Mouse (Mus musculus) MEL (cell line): ENCODE results near the gene Fmo6. TPM values are rescaled to one million over a fixed set of nuclear protein-coding genes. Genes with fewer than 3 reads are reported as not detected.

ENCODE experiments used
- DNase-seq: peaks from one replicate; pipeline ENCODE4 v3.0.0; 2011; ENCODE audit warnings: low read depth, low spot score
- H3K27ac ChIP-seq: 2 replicates; pipeline ENCODE4 v1.5.1; 2012; ENCODE audit warnings: low read depth, mild to moderate bottlenecking, control low read depth, low read length, moderate library complexity; ENCODE audit not compliant: control insufficient read depth
- H3K27me3 ChIP-seq, 2 experiments: fragments of 150-350 bp in 1 of 2; sonication (generic) in 1 of 2; 2 replicates each; pipeline ENCODE4 v1.6.1; 2012; ENCODE audit warnings: low read length in 2 of 2, mild to moderate bottlenecking in 2 of 2, improper control_type of control experiment in 1 of 2, moderate library complexity in 1 of 2; ENCODE audit not compliant: insufficient read depth in 2 of 2, control insufficient read depth in 1 of 2
- H3K36me3 ChIP-seq, 2 experiments: 2 replicates each; pipeline ENCODE4 v1.6.1; 2012 to 2014; ENCODE audit warnings: low read length in 2 of 2, improper control_type of control experiment in 1 of 2, inconsistent platforms in 1 of 2, mild to moderate bottlenecking in 1 of 2; ENCODE audit not compliant: insufficient read depth in 2 of 2, control insufficient read depth in 1 of 2
- H3K4me1 ChIP-seq, 2 experiments: fragments of 150-350 bp in 1 of 2; sonication (generic) in 1 of 2; 2 replicates each; pipeline ENCODE4 v1.6.1; 2012; ENCODE audit warnings: low read length in 2 of 2, improper control_type of control experiment in 1 of 2, mild to moderate bottlenecking in 1 of 2; ENCODE audit not compliant: insufficient read depth in 2 of 2, control insufficient read depth in 1 of 2
- H3K4me3 ChIP-seq, 2 experiments: fragments of 150-350 bp in 1 of 2; sonication (generic) in 1 of 2; 2 replicates each; pipeline ENCODE4 v1.5.1; 2012; ENCODE audit warnings: low read depth in 2 of 2, low read length in 2 of 2, mild to moderate bottlenecking in 2 of 2, moderate library complexity in 2 of 2, control low read depth in 1 of 2, improper control_type of control experiment in 1 of 2; ENCODE audit not compliant: control insufficient read depth in 1 of 2, insufficient read depth in 1 of 2
- H3K79me2 ChIP-seq: 2 replicates; pipeline ENCODE4 v1.6.1; 2012; ENCODE audit warnings: mild to moderate bottlenecking, low read length, moderate library complexity; ENCODE audit not compliant: control insufficient read depth, poor library complexity, insufficient read depth
- H3K9ac ChIP-seq: 2 replicates; pipeline ENCODE4 v1.6.1; 2012; ENCODE audit warnings: low read depth, mild to moderate bottlenecking, control low read depth, low read length, moderate library complexity; ENCODE audit not compliant: control insufficient read depth, poor library complexity, severe bottlenecking
- H3K9me3 ChIP-seq: fragments of 150-350 bp; sonication (generic); replicated peaks from 2 replicates; pipeline ENCODE4 v1.6.1; 2012; ENCODE audit warnings: mild to moderate bottlenecking, low read length, improper control_type of control experiment, moderate library complexity; ENCODE audit not compliant: insufficient read depth
- BHLHE40 ChIP-seq: IDR thresholded peaks from 2 replicates; pipeline ENCODE4 v1.6.1; 2012; ENCODE audit warnings: low read depth, mild to moderate bottlenecking, inconsistent platforms, low read length, improper control_type of control experiment, borderline replicate concordance
- CHD1 ChIP-seq: IDR thresholded peaks from 2 replicates; pipeline ENCODE4 v1.6.1; 2012; ENCODE audit warnings: low read depth, mild to moderate bottlenecking, inconsistent platforms, low read length, improper control_type of control experiment
- E2F4 ChIP-seq: IDR thresholded peaks from 2 replicates; pipeline ENCODE4 v1.6.1; 2011; ENCODE audit warnings: low read depth, low read length, improper control_type of control experiment, borderline replicate concordance
- ELF1 ChIP-seq: IDR thresholded peaks from 2 replicates; pipeline ENCODE4 v1.6.1; 2014; ENCODE audit warnings: low read depth, mild to moderate bottlenecking, inconsistent platforms, low read length, improper control_type of control experiment, moderate library complexity
- EP300 ChIP-seq, 2 experiments: IDR thresholded peaks; 2 replicates each; pipeline ENCODE4 v1.6.1; 2011; ENCODE audit warnings: improper control_type of control experiment in 2 of 2, low read length in 2 of 2, low read depth in 1 of 2, mild to moderate bottlenecking in 1 of 2
- GABPA ChIP-seq: IDR thresholded peaks from 2 replicates; pipeline ENCODE4 v1.6.1; 2012; ENCODE audit warnings: low read depth, mild to moderate bottlenecking, inconsistent platforms, low read length, improper control_type of control experiment, moderate library complexity
- GATA1 ChIP-seq: IDR thresholded peaks from 2 replicates; pipeline ENCODE4 v1.6.1; 2011; ENCODE audit warnings: low read depth, low read length, improper control_type of control experiment
- JUND ChIP-seq: IDR thresholded peaks from 2 replicates; pipeline ENCODE4 v1.6.1; 2011; ENCODE audit warnings: low read depth, mild to moderate bottlenecking, improper control_type of control experiment, low read length
- MAFK ChIP-seq: IDR thresholded peaks from 2 replicates; pipeline ENCODE4 v1.6.1; 2011; ENCODE audit warnings: low read depth, mild to moderate bottlenecking, low read length, improper control_type of control experiment, borderline replicate concordance
- MAX ChIP-seq: IDR thresholded peaks from 2 replicates; pipeline ENCODE4 v1.6.1; 2011; ENCODE audit warnings: low read length, improper control_type of control experiment
- MAZ ChIP-seq: IDR thresholded peaks from 2 replicates; pipeline ENCODE4 v1.6.1; 2012; ENCODE audit warnings: low read depth, mild to moderate bottlenecking, inconsistent platforms, low read length, improper control_type of control experiment
- MEF2A ChIP-seq: IDR thresholded peaks from 2 replicates; pipeline ENCODE4 v1.6.1; 2014; ENCODE audit warnings: low read depth, mild to moderate bottlenecking, inconsistent platforms, low read length, improper control_type of control experiment; ENCODE audit not compliant: poor library complexity, insufficient replicate concordance, severe bottlenecking; ENCODE audit errors: extremely low read depth
- MXI1 ChIP-seq: IDR thresholded peaks from 2 replicates; pipeline ENCODE4 v1.6.1; 2011; ENCODE audit warnings: mild to moderate bottlenecking, low read depth, low read length, improper control_type of control experiment
- MYC ChIP-seq: IDR thresholded peaks from 2 replicates; pipeline ENCODE4 v1.6.1; 2011; ENCODE audit warnings: low read depth, mild to moderate bottlenecking, low read length, improper control_type of control experiment, moderate library complexity
- NELFE ChIP-seq: IDR thresholded peaks from 2 replicates; pipeline ENCODE4 v1.6.1; 2011; ENCODE audit warnings: low read depth, low read length, improper control_type of control experiment
- NRF1 ChIP-seq: IDR thresholded peaks from 2 replicates; pipeline ENCODE4 v1.6.1; 2014; ENCODE audit warnings: low read depth, mild to moderate bottlenecking, inconsistent platforms, low read length, improper control_type of control experiment, moderate library complexity; ENCODE audit not compliant: poor library complexity, insufficient read depth, severe bottlenecking
- POLR2A ChIP-seq, 2 experiments: IDR thresholded peaks; 2 replicates each; pipeline ENCODE4 v1.6.1; 2011 to 2012; ENCODE audit warnings: low read length in 2 of 2, mild to moderate bottlenecking in 2 of 2, control low read depth in 1 of 2, improper control_type of control experiment in 1 of 2, low read depth in 1 of 2, moderate library complexity in 1 of 2; ENCODE audit not compliant: control insufficient read depth in 1 of 2, insufficient read depth in 1 of 2, poor library complexity in 1 of 2
- POLR2AphosphoS2 ChIP-seq: IDR thresholded peaks from 2 replicates; pipeline ENCODE4 v1.6.1; 2011; ENCODE audit warnings: low read length, improper control_type of control experiment
- POLR2AphosphoS5 ChIP-seq: IDR thresholded peaks from 2 replicates; pipeline ENCODE4 v1.6.1; 2012; ENCODE audit warnings: low read depth, borderline replicate concordance, mild to moderate bottlenecking, inconsistent platforms, low read length, moderate library complexity, mixed read lengths
- RAD21 ChIP-seq: IDR thresholded peaks from 2 replicates; pipeline ENCODE4 v1.6.1; 2011; ENCODE audit warnings: mild to moderate bottlenecking, low read depth, low read length, improper control_type of control experiment
- SMC3 ChIP-seq: IDR thresholded peaks from 2 replicates; pipeline ENCODE4 v1.6.1; 2011; ENCODE audit warnings: low read depth, low read length, improper control_type of control experiment
- TBP ChIP-seq: IDR thresholded peaks from 2 replicates; pipeline ENCODE4 v1.8.0; 2011; ENCODE audit warnings: low read depth, low read length, improper control_type of control experiment
- USF1 ChIP-seq: IDR thresholded peaks from 2 replicates; pipeline ENCODE4 v1.6.1; 2014; ENCODE audit warnings: low read depth, mild to moderate bottlenecking, inconsistent platforms, low read length, improper control_type of control experiment, moderate library complexity
- USF2 ChIP-seq, 2 experiments: IDR thresholded peaks; 2 replicates each; pipeline ENCODE4 v1.6.1; 2011 to 2012; ENCODE audit warnings: improper control_type of control experiment in 2 of 2, low read length in 2 of 2, borderline replicate concordance in 1 of 2, inconsistent platforms in 1 of 2, low read depth in 1 of 2, mild to moderate bottlenecking in 1 of 2; ENCODE audit not compliant: insufficient read depth in 1 of 2
- ZNF384 ChIP-seq: IDR thresholded peaks from 2 replicates; pipeline ENCODE4 v1.6.1; 2012; ENCODE audit warnings: low read depth, mild to moderate bottlenecking, inconsistent platforms, low read length, improper control_type of control experiment
- polyA plus RNA-seq, 2 experiments: library from polyadenylated mRNA; stranded (reverse) in 1 of 2; unstranded in 1 of 2; fragments of >175 nt in 1 of 2; fragments of >200 nt in 1 of 2; gene quantifications; 2 replicates each; pipeline versions ENCODE4 v1.2.1 to v1.2.4; 2012; ENCODE audit warnings: low replicate concordance in 2 of 2, low read depth in 1 of 2; ENCODE audit not compliant: insufficient read length in 2 of 2, insufficient read depth in 1 of 2, missing spikeins in 1 of 2
- total RNA-seq: library from RNA; depleted of rRNA; stranded (reverse); fragments of 300-350 nt; gene quantifications from 2 replicates; pipeline ENCODE4 v1.2.3, GENCODE M21; 2012

The Fmo6 gene
- total and polyA plus RNA-seq, 3 experiments = not detected

GRCm38 (mm10) chr1:162938696-162939351, 1.5 kb upstream of the Fmo6 start:
- H3K27me3 ChIP-seq = no peaks in the 10 kb centered on the region
- TF ChIP-seq TBP = no peak
- TF ChIP-seq MYC = no peak
- TF ChIP-seq CHD1 = no peak
- no peak for TF ChIP-seq POLR2AphosphoS2
- no peak for TF ChIP-seq MEF2A
- TF ChIP-seq GATA1 = no peak
- TF ChIP-seq MAFK = no peak
- TF ChIP-seq BHLHE40 = no peak
- no peak for TF ChIP-seq MAX
- no peak for TF ChIP-seq SMC3
- no peak for TF ChIP-seq E2F4
- TF ChIP-seq NRF1 = no peak
- TF ChIP-seq NELFE = no peak
- no peak for TF ChIP-seq EP300 (IDR thresholded peaks at IDR 0.05; ENCODE audit: low read depth in 1 of 2, low read length in 2 of 2)
- no peak for TF ChIP-seq GABPA
- no peak for TF ChIP-seq POLR2A (IDR thresholded peaks at IDR 0.05; ENCODE audit: control insufficient read depth in 1 of 2, insufficient read depth in 1 of 2, low read depth in 1 of 2, low read length in 2 of 2, poor library complexity in 1 of 2)
- TF ChIP-seq MXI1 = no peak
- TF ChIP-seq, all 39 proteins: peak for 0
- H3K4me1 ChIP-seq = no peaks in the 10 kb centered on the region
- H3K9ac ChIP-seq = no peak overlapping the region
- no peaks in the 10 kb centered on the region for H3K79me2 ChIP-seq
- H3K27ac ChIP-seq = no peak overlapping the region
- no peaks in the 10 kb centered on the region for H3K9me3 ChIP-seq
- no peaks in the 10 kb centered on the region for H3K36me3 ChIP-seq
- H3K4me3 ChIP-seq = no peak overlapping the region
- no peak for DNase-seq

GRCm38 (mm10) chr1:162937970-162938695, 818 bp upstream of the Fmo6 start:
- H3K27ac ChIP-seq = no peak overlapping the region
- H3K27me3 ChIP-seq = no peaks in the 10 kb centered on the region
- H3K36me3 ChIP-seq = no peaks in the 10 kb centered on the region
- no peak overlapping the region for H3K9ac ChIP-seq
- no peak overlapping the region for H3K4me3 ChIP-seq
- H3K79me2 ChIP-seq = no peaks in the 10 kb centered on the region
- no peaks in the 10 kb centered on the region for H3K9me3 ChIP-seq
- TF ChIP-seq MAZ (no peak), POLR2AphosphoS2 (no peak), E2F4 (no peak), USF1 (no peak), ELF1 (no peak), MXI1 (no peak), JUND (no peak), NRF1 (no peak), GABPA (no peak), POLR2AphosphoS5 (no peak), RAD21 (no peak), GATA1 (no peak), CHD1 (no peak), USF2 (IDR thresholded peaks at IDR 0.05; ENCODE audit: borderline replicate concordance in 1 of 2, insufficient read depth in 1 of 2, low read depth in 1 of 2, low read length in 2 of 2) (no peak), EP300 (IDR thresholded peaks at IDR 0.05; ENCODE audit: low read depth in 1 of 2, low read length in 2 of 2) (no peak), ZNF384 (no peak)
- no peak for DNase-seq
- H3K4me1 ChIP-seq = no peaks in the 10 kb centered on the region
